Mouse (Mus musculus): ENCODE results near the gene Ppid.

Gene Ppid

GRCm38 (mm10) chr3:79573376-79573775 is 17.8 kb upstream of the Ppid start:
- DNase-seq = peak; percentile 57

GRCm38 (mm10) chr3:79574336-79574735 is 16.8 kb upstream of the Ppid start:
- peak; percentile 73 for DNase-seq

GRCm38 (mm10) chr3:79575576-79576467 is 15.3 kb upstream of the Ppid start:
- DNase-seq = peak; percentile 45

GRCm38 (mm10) chr3:79576468-79576816 is 14.7 kb upstream of the Ppid start:
- DNase-seq = no peak

- no peak for DNase-seq
Measured at GRCm38 (mm10) chr3:79576865-79577264, 14.3 kb upstream of the Ppid start.

GRCm38 (mm10) chr3:79577606-79578005 is 13.5 kb upstream of the Ppid start:
- no peak for DNase-seq

GRCm38 (mm10) chr3:79578164-79578563 is 13.0 kb upstream of the Ppid start:
- no peak for DNase-seq

- DNase-seq = no peak
Measured at GRCm38 (mm10) chr3:79579891-79580575, 11.1 kb upstream of the Ppid start.

GRCm38 (mm10) chr3:79586804-79587203 is 4.3 kb upstream of the Ppid start:
- peak; percentile 97 for DNase-seq

GRCm38 (mm10) chr3:79589671-79590070 is 1.5 kb upstream of the Ppid start:
- no peak for DNase-seq

GRCm38 (mm10) chr3:79591793-79592471 is 790 bp downstream of the Ppid start:
- no peak for DNase-seq

- DNase-seq = peak; percentile 92
Measured at GRCm38 (mm10) chr3:79595468-79595867, 4.3 kb downstream of the Ppid start.

- DNase-seq = no peak
Measured at GRCm38 (mm10) chr3:79609886-79610285, 18.7 kb downstream of the Ppid start.

GRCm38 (mm10) chr3:79627484-79628181 is 36.5 kb downstream of the Ppid start:
- DNase-seq = no peak

- no peak for DNase-seq
Measured at GRCm38 (mm10) chr3:79628182-79628560, 37.0 kb downstream of the Ppid start.

GRCm38 (mm10) chr3:79628561-79629415 is 37.6 kb downstream of the Ppid start, which contains the start of gene 4930579G24Rik:
Gene 4930579G24Rik (plus strand): TSS chr3:79629079.
- peak; percentile 100 for DNase-seq

- DNase-seq = peak; percentile 98
Measured at GRCm38 (mm10) chr3:79629416-79629730, 38.2 kb downstream of the Ppid start, which contains the start of gene Etfdh. Gene Etfdh (minus strand): TSS chr3:79629500.

GRCm38 (mm10) chr3:79652129-79652528 is 61.0 kb downstream of the Ppid start:
- peak; percentile 35 for DNase-seq

All from heart, adult 11 months (tissue).